Mouse (Mus musculus): ENCODE measurements around the gene Il22. TPM values are rescaled to one million over a fixed set of nuclear protein-coding genes. Genes with fewer than 3 reads are reported as not detected.
"Not testable (repeated sequence)": the region's sequence is repeated elsewhere in the genome, so short reads cannot be mapped to it uniquely, and the experiment has no call there.

Il22 gene
- total RNA-seq (2021), result not detected
- long read RNA-seq, experiment 1, result 0 reads
- long read RNA-seq, experiment 2, result 0 reads

DNA sequence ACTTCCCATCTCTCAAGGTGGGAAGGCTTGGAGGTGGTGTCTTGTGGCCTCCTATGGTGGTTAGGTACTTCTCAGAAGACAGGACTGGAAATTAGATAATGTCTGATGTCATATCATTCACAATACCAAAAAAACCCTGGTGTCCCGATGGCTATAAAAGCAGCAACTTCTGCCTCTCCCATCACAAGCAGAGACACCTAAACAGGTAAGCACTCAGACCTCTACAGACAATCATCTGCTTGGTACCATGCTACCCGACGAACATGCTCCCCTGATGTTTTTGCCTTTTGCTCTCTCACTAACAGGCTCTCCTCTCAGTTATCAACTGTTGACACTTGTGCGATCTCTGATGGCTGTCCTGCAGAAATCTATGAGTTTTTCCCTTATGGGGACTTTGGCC, at the start of gene Il22:
Gene Il22 (plus strand): TSS at position 301 of the 400 bp plus-strand sequence.
- TF ChIP-seq CTCF (IDR thresholded peaks at IDR 0.05), result no peak
- intact Hi-C loops (cut with DNase I), result no loop called here
- no peak for DNase-seq (ENCODE audit: extremely low spot score in 1 of 2, low spot score in 2 of 2)
- H3K4me3 ChIP-seq, result no peak within 1 kb of the TSS
- no peak within 1 kb of the TSS for H3K27ac ChIP-seq

DNA sequence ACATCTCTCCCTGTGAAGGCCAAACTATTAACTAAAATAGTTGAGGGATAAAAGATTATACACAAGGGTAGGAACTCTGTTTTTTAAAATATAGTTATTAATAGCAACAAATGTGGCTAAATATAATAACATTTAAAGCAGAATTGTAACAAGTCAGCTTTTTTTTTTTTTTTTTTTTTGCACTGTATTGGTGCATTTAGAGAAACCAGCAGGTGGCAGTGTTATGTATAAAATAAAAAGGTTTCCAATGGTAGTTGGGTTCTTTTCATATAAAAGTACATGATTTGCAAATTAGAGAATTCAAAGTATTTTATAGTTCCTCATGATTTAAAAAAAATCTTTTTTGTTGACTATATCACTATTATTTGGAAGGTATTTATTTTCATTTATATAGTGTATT, 48.8 kb upstream of the Il22 start:
- no peak for DNase-seq (ENCODE audit: extremely low spot score in 1 of 2, low spot score in 2 of 2)
- Histone ChIP-seq H3K27ac (no peak overlapping the region), H3K4me3 (no peak overlapping the region)
- TF ChIP-seq CTCF (IDR thresholded peaks at IDR 0.05), result peak; percentile 62
- intact Hi-C loops (cut with DNase I), result loop anchor here (2.0 to 5.0 kb wide), 4 partner anchors 215 to 1011 kb away; no protein-coding TSS in a partner anchor

DNA sequence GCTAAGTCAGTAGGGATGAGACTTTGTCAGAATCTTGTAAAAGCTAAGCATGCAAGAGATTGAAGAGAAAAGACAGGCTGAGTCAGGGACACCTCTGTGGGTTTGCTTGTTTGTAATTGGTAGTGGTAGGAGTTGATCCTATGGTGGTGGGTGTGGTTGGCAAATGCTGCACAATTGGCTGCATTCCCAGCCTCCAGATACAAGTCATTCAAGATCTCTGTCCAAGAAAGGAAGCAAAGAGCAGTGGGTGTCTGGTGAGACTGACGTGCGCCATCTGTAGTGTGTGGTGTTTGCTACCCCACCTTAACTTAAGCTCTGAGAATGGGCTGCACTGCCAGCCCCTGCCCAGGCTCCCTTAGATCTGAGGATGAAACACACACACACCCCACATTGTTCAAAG, 43.6 kb upstream of the Il22 start:
- TF ChIP-seq CTCF (IDR thresholded peaks at IDR 0.05), result no peak
- Histone ChIP-seq H3K27ac (no peak overlapping the region), H3K4me3 (no peak overlapping the region)
- peak; percentile 60 to 76 for DNase-seq (ENCODE audit: extremely low spot score in 1 of 2, low spot score in 2 of 2)
- intact Hi-C loops (cut with DNase I), result no loop called here

GRCm38 (mm10) chr10:118169212-118169611, 35.5 kb upstream of the Il22 start:
- H3K27ac ChIP-seq, result no peak overlapping the region
- no peak overlapping the region for H3K4me3 ChIP-seq
- no peak for DNase-seq (ENCODE audit: extremely low spot score in 1 of 2, low spot score in 2 of 2)
- TF ChIP-seq CTCF (IDR thresholded peaks at IDR 0.05), result no peak
- intact Hi-C loops (cut with DNase I), result no loop called here

- no peak for DNase-seq (ENCODE audit: extremely low spot score in 1 of 2, low spot score in 2 of 2)
- Histone ChIP-seq H3K27ac (no peak overlapping the region), H3K4me3 (no peak overlapping the region)
- intact Hi-C loops (cut with DNase I), result no loop called here
- no peak for TF ChIP-seq CTCF (IDR thresholded peaks at IDR 0.05)
Observed at GRCm38 (mm10) chr10:118172416-118172815, 32.3 kb upstream of the Il22 start.

GRCm38 (mm10) chr10:118172876-118173275, 31.9 kb upstream of the Il22 start:
- Histone ChIP-seq H3K27ac (no peak overlapping the region), H3K4me3 (no peak overlapping the region)
- DNase-seq (ENCODE audit: extremely low spot score in 1 of 2, low spot score in 2 of 2), result no peak
- intact Hi-C loops (cut with DNase I), result no loop called here
- TF ChIP-seq CTCF (IDR thresholded peaks at IDR 0.05), result no peak

DNA sequence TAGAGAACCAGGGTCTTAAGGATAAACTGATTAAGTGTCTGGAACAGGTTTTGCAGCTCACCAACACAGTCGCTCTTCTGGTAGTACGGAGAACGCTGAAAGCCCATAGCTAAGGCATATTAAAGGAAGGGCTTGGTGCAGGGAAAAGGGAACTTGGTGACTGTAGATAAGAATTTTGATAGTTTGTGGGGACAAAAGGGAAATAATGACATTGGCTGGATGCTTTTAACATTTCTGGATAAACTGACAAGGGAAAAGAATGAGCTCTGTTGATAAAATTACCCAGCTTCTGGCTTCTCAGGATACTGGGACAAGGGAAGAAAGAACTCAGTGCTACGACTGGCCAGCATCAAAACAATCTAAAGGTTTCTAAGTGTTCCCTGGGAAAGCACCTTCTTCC, 29.2 kb upstream of the Il22 start:
- H3K27ac ChIP-seq; H3K4me3 ChIP-seq; DNase-seq (ENCODE audit: extremely low spot score in 1 of 2, low spot score in 2 of 2); intact Hi-C loops (cut with DNase I): not testable (repeated sequence)

DNA sequence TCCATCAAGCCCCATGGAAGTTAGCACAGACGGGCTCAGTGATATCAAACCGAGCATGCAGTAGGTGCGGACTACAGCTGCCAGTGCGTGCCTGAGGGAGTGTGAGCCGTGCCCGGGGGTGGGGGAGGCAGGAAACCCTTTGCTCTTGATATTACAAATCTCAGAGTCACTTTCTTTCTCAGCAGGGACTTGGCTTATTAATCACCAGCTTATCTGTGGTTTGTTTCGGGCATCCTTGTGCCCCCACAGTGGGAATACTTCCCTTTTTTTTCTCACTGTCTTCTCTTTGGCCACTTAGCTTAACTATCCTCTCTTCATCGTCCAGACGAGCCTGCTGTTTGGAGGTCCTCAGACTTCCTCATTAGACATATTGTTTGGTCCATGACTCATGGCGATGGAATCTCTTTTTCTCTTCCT, 26.0 kb upstream of the Il22 start:
- DNase-seq (ENCODE audit: extremely low spot score in 1 of 2, low spot score in 2 of 2), result no peak
- Histone ChIP-seq H3K4me3 (no peak overlapping the region), H3K27ac (no peak overlapping the region)
- no peak for TF ChIP-seq CTCF (IDR thresholded peaks at IDR 0.05)
- intact Hi-C loops (cut with DNase I), result no loop called here

GRCm38 (mm10) chr10:118179265-118179664, 25.5 kb upstream of the Il22 start:
- TF ChIP-seq CTCF (IDR thresholded peaks at IDR 0.05), result no peak
- Histone ChIP-seq H3K27ac (no peak overlapping the region), H3K4me3 (no peak overlapping the region)
- intact Hi-C loops (cut with DNase I), result no loop called here
- no peak for DNase-seq (ENCODE audit: extremely low spot score in 1 of 2, low spot score in 2 of 2)

GRCm38 (mm10) chr10:118195150-118195549, 9.6 kb upstream of the Il22 start:
- intact Hi-C loops (cut with DNase I); H3K4me3 ChIP-seq; H3K27ac ChIP-seq; DNase-seq (ENCODE audit: extremely low spot score in 1 of 2, low spot score in 2 of 2): not testable (repeated sequence)

- intact Hi-C loops (cut with DNase I); H3K4me3 ChIP-seq; DNase-seq (ENCODE audit: extremely low spot score in 1 of 2, low spot score in 2 of 2); H3K27ac ChIP-seq: not testable (repeated sequence)
Observed at GRCm38 (mm10) chr10:118215719-118216393, 11.1 kb downstream of the Il22 start.

GRCm38 (mm10) chr10:118227629-118228028, 22.9 kb downstream of the Il22 start:
- H3K4me3 ChIP-seq; H3K27ac ChIP-seq; DNase-seq (ENCODE audit: extremely low spot score in 1 of 2, low spot score in 2 of 2); intact Hi-C loops (cut with DNase I): not testable (repeated sequence)

- H3K27ac ChIP-seq, result not testable (repeated sequence)
Observed at GRCm38 (mm10) chr10:118232607-118233006, 27.9 kb downstream of the Il22 start.

DNA sequence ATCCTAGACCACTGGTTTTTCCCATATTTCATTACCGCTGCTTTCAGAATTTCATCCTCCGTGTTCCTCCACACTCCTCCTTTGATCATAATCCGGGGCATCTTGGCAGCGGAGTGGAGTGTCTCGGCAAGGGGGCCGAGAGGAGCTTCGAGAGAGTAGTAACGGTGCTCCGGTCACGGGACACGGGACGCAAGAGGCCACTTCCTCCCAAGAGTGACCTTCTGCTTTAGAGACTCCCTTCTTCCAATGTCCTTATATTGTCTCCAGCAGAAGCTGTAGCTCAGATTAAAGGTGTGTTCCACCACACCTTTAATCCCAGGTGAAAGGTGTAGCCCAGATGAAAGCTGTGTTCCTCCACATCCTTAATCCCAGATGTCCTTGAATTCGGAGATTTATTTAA, 35.9 kb downstream of the Il22 start, which contains the start of gene Gm32717:
Gene Gm32717 (minus strand): TSS at position 101 of the 400 bp plus-strand sequence.
- H3K4me3 ChIP-seq; H3K27ac ChIP-seq; DNase-seq (ENCODE audit: extremely low spot score in 1 of 2, low spot score in 2 of 2); intact Hi-C loops (cut with DNase I): not testable (repeated sequence)

More at GRCm38 (mm10) chr10:118232607-118233006, 27.9 kb downstream of the Il22 start:
- intact Hi-C loops (cut with DNase I); H3K4me3 ChIP-seq; DNase-seq (ENCODE audit: extremely low spot score in 1 of 2, low spot score in 2 of 2): not testable (repeated sequence)

- intact Hi-C loops (cut with DNase I); H3K27ac ChIP-seq; H3K4me3 ChIP-seq: not testable (repeated sequence)
- peak; percentile 12 to 21 for DNase-seq (ENCODE audit: extremely low spot score in 1 of 2, low spot score in 2 of 2)
Observed at GRCm38 (mm10) chr10:118249006-118249595, 44.4 kb downstream of the Il22 start.

All from left cerebral cortex, adult 2 months (tissue).